Mouse (Mus musculus) G1E (cell line): ENCODE data around the gene Med28.

ENCODE experiments used
- CTCF ChIP-seq: IDR thresholded peaks from 2 replicates; pipeline ENCODE4 v1.5.1; 2012; ENCODE audit warnings: low read depth, low read length, inconsistent platforms, mixed read lengths
- GATA1 ChIP-seq: IDR thresholded peaks from 2 replicates; pipeline ENCODE4 v1.6.1; 2012; ENCODE audit warnings: borderline replicate concordance, low read length, inconsistent platforms, mixed read lengths
- GATA2 ChIP-seq: IDR thresholded peaks from 2 replicates; pipeline ENCODE4 v1.6.1; 2012; ENCODE audit warnings: low read depth, low read length, inconsistent platforms, borderline replicate concordance
- POLR2AphosphoS5 ChIP-seq: IDR thresholded peaks from 2 replicates; pipeline ENCODE4 v1.6.1; 2012; ENCODE audit warnings: low read depth, low read length, inconsistent platforms; ENCODE audit not compliant: insufficient replicate concordance

DNA sequence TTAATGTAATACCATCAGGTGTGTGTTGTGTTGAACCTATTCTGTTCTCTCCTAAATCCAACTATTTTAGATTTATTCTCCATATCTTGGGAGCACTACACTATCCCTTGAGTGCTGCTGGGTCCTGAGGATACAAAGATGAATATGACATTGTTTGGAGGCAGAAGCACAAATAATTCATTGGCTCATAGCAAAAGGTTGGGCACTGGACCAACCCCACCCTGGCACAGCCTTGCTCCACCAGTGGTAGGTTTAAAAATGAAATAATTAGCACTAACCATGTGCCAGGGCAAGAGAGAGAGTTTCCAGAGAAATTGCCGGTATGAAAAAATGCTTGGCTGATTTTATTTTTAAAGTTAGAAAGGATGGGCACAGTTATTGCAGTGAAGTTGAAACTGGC is 46.5 kb upstream of the Med28 start:
- TF ChIP-seq CTCF (no peak), GATA1 (no peak), POLR2AphosphoS5 (no peak), GATA2 (no peak)
